Mouse (Mus musculus): ENCODE measurements at regions not wholly inside any gene's neighbourhood (a gene's known extent, or its start where the extent isn't known, plus 50 kb on each side); places are given as distances from the start of the nearest gene placed in this dataset.

DNA sequence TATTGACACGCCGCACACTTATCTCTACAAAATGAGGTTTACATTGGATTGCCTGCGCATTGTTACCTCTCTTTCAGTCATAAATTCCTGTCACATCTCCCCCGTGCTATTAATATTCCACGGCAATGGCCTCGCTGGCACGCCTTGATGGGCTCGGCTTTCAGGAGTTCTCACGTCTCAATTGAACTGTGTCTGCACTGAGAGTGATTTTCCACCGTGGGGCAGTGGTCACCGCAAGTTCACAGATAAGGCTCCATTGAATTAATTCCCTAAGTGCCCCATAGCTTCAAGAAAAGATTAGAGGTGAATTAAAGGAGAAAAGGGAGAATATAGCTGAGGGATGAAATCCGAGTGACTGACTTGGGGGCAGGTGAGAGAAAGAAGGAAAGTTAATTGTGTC is 424.5 kb downstream of the Ajap1 start:
- Histone ChIP-seq H3K36me3 (ENCODE audit: insufficient read depth, low read length) (no peaks in the 10 kb centered on the region), H3K27me3 (ENCODE audit: insufficient read depth, low read length) (no peaks in the 10 kb centered on the region), H3K4me2 (ENCODE audit: low read depth, low read length, poor library complexity, severe bottlenecking) (no peak overlapping the region), H3K27ac (ENCODE audit: low read depth, low read length) (no peak overlapping the region), H3K4me3 (ENCODE audit: low read depth, low read length) (no peak overlapping the region), H3K9me3 (ENCODE audit: low read length) (no peaks in the 10 kb centered on the region), H3K9ac (replicated peaks; ENCODE audit: low read length, poor library complexity, severe bottlenecking) (no peak overlapping the region), H3K4me1 (ENCODE audit: insufficient read depth, low read length) (no peaks in the 10 kb centered on the region)
- ATAC-seq (ENCODE audit: low FRiP score) (no peak), DNase-seq (ENCODE audit: low spot score) (peak; percentile 51)
- TF ChIP-seq CTCF (IDR thresholded peaks at IDR 0.05): peak; percentile 66
- 50% methylated on average over 12 of the region's 12 CpGs for WGBS

DNA sequence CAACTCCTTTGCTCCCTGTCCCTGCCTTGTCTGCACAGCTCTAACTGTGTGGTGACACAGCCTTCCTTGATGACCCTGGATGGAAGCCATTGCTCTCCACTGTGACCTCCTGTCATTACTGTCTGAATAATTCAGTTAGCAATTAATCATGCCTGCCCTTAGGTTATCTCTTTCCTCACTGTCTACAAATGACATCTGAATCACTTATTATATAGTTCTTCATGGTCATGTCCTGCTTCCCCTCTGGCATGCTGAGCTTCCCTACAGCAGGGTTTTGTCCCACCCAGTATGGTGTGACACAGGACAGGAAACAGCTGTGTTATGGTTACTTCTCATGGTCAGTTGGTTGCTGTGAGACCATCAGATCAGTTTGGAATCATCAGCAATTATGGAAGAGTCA is 458.9 kb downstream of the Ajap1 start:
- H3K27me3 ChIP-seq (ENCODE audit: insufficient read depth, low read length): no peaks in the 10 kb centered on the region
- TF ChIP-seq CTCF (IDR thresholded peaks at IDR 0.05): no peak
- H3K9ac ChIP-seq (replicated peaks; ENCODE audit: low read length, poor library complexity, severe bottlenecking): no peak overlapping the region
- no peak overlapping the region for H3K27ac ChIP-seq (ENCODE audit: low read depth, low read length)
- no peak for DNase-seq (ENCODE audit: low spot score)
- H3K4me3 ChIP-seq (ENCODE audit: low read depth, low read length): no peak overlapping the region
- H3K4me1 ChIP-seq (ENCODE audit: insufficient read depth, low read length): no peaks in the 10 kb centered on the region
- no peak for ATAC-seq (ENCODE audit: low FRiP score)
- no peaks in the 10 kb centered on the region for H3K9me3 ChIP-seq (ENCODE audit: low read length)
- H3K36me3 ChIP-seq (ENCODE audit: insufficient read depth, low read length): no peaks in the 10 kb centered on the region
- H3K4me2 ChIP-seq (ENCODE audit: low read depth, low read length, poor library complexity, severe bottlenecking): no peak overlapping the region

DNA sequence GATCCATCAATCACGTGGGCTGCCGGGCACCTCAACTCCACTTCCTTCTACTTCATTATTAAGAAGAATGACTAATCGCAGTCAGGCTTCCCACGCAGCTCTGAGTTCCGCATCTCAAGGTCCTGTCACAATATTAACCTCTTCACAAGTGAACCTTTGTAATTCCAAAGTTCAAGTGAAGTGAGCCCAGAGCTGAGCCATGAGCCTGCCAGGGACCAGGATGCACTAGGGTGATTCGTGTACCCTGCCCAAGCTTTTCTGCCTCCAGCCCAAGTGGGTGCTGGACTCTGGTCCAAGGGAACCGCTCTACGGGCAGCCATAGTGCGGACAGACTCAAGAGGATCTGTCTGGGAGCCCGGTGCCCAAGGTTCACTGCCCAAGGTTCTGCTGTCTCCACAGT is 463.4 kb downstream of the Ajap1 start:
- no peak for TF ChIP-seq CTCF (IDR thresholded peaks at IDR 0.05)
- ATAC-seq (ENCODE audit: low FRiP score): no peak

DNA sequence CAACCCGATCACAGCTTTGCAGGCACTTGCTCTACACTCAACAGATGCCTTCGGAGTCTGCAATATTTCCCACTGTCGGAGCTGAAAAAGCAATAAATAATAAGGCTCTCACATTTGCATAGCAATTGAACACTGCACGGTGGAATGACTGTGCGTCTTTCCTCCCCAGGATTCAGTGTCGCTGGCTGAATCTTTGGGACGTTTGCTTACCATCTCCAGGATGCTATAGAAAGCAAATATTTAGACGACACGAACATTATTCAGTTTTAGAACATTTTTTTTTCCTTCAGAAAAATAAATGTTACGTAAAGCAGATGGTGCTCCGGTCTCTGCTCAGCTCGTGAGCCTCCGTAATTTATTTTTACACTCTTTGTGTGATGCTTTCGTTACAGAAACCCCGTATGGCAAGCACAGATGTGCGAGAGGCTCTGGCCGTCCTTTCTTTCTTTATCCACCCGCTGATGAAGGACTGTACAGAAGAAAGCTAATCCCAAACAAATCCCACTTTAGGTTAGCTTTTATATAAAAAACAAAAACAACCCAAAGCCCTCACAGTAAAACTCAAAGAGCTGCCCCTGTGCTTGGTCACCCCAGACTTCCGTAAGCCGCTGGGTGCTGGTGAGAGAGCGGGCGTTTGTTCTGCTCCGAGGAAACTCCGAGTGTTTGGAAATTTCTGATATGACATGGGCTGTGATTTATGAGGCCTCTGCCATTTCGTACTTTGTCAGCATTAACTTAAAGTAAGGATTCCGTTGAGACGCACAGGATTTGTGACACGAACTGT is 464.3 kb downstream of the Ajap1 start:
- 32% methylated on average over 28 of the region's 28 CpGs for WGBS
- ATAC-seq (ENCODE audit: low FRiP score) (no peak), DNase-seq (ENCODE audit: low spot score) (no peak)
- Histone ChIP-seq H3K4me2 (ENCODE audit: low read depth, low read length, poor library complexity, severe bottlenecking) (peak overlapping the region; percentile 22), H3K9ac (replicated peaks; ENCODE audit: low read length, poor library complexity, severe bottlenecking) (no peak overlapping the region), H3K4me1 (ENCODE audit: insufficient read depth, low read length) (no peaks in the 10 kb centered on the region), H3K9me3 (ENCODE audit: low read length) (no peaks in the 10 kb centered on the region), H3K4me3 (ENCODE audit: low read depth, low read length) (no peak overlapping the region), H3K27me3 (ENCODE audit: insufficient read depth, low read length) (no peaks in the 10 kb centered on the region), H3K27ac (ENCODE audit: low read depth, low read length) (no peak overlapping the region), H3K36me3 (ENCODE audit: insufficient read depth, low read length) (no peaks in the 10 kb centered on the region)
- TF ChIP-seq CTCF (IDR thresholded peaks at IDR 0.05): no peak

More for the DNA sequence above, 463.4 kb downstream of the Ajap1 start:
- Histone ChIP-seq H3K9ac (replicated peaks; ENCODE audit: low read length, poor library complexity, severe bottlenecking) (no peak overlapping the region), H3K27ac (ENCODE audit: low read depth, low read length) (no peak overlapping the region), H3K4me2 (ENCODE audit: low read depth, low read length, poor library complexity, severe bottlenecking) (no peak overlapping the region), H3K4me3 (ENCODE audit: low read depth, low read length) (no peak overlapping the region), H3K27me3 (ENCODE audit: insufficient read depth, low read length) (no peaks in the 10 kb centered on the region), H3K36me3 (ENCODE audit: insufficient read depth, low read length) (no peaks in the 10 kb centered on the region), H3K9me3 (ENCODE audit: low read length) (no peaks in the 10 kb centered on the region), H3K4me1 (ENCODE audit: insufficient read depth, low read length) (no peaks in the 10 kb centered on the region)
- WGBS: 77% methylated on average over 10 of the region's 10 CpGs
- DNase-seq (ENCODE audit: low spot score): no peak

DNA sequence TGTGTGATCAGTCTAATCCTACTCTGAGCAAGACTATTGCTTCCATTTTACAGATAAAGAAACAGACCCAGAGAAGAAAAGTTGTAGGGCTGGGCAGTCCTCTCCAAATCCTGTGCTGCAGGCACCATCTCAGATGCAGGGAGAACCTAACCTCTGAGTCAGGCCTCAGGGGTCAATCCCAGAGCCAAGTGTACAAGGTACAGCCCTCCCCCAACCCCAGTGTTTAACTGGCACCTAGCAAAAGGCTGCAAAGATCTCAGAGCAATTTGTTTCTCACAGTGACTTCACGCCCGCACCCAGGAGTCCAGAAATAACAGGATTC is 464.8 kb downstream of the Ajap1 start:
- DNase-seq (ENCODE audit: low spot score): no peak
- WGBS: 55% methylated on average over 2 of the region's 2 CpGs
- Histone ChIP-seq H3K4me2 (ENCODE audit: low read depth, low read length, poor library complexity, severe bottlenecking) (peak overlapping the region; percentile 22; the same call in 1 of the 2 replicates), H3K36me3 (ENCODE audit: insufficient read depth, low read length) (no peaks in the 10 kb centered on the region), H3K4me3 (ENCODE audit: low read depth, low read length) (no peak overlapping the region), H3K27me3 (ENCODE audit: insufficient read depth, low read length) (no peaks in the 10 kb centered on the region), H3K9ac (replicated peaks; ENCODE audit: low read length, poor library complexity, severe bottlenecking) (no peak overlapping the region), H3K9me3 (ENCODE audit: low read length) (no peaks in the 10 kb centered on the region), H3K4me1 (ENCODE audit: insufficient read depth, low read length) (no peaks in the 10 kb centered on the region), H3K27ac (ENCODE audit: low read depth, low read length) (no peak overlapping the region)
- no peak for ATAC-seq (ENCODE audit: low FRiP score)
- TF ChIP-seq CTCF (IDR thresholded peaks at IDR 0.05): no peak

DNA sequence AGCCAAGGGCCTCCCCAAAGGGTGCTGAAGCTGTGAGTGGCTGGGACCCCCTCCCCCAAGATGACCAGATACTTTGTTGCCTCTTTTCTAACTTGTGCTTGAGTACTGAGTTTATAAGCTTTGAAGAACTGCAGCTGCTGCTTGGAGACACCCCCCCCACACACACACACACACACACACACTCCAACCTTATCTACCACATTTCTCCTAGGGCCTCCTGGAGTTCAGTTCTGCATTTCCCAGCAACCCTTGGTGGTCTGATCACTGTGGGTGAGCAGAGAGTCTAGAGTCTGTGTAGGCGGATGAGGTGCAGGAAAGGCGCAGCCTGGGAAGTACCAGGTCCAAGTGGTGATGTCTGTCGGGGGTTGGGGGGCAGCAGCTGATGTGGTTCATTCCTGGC is 479.3 kb downstream of the Ajap1 start:
- no peaks in the 10 kb centered on the region for H3K27me3 ChIP-seq (ENCODE audit: insufficient read depth, low read length)
- H3K9me3 ChIP-seq (ENCODE audit: low read length): no peaks in the 10 kb centered on the region
- no peak for TF ChIP-seq CTCF (IDR thresholded peaks at IDR 0.05)
- ATAC-seq (ENCODE audit: low FRiP score): no peak
- no peaks in the 10 kb centered on the region for H3K36me3 ChIP-seq (ENCODE audit: insufficient read depth, low read length)
- no peak for DNase-seq (ENCODE audit: low spot score)
- H3K4me3 ChIP-seq (ENCODE audit: low read depth, low read length): no peak overlapping the region
- no peak overlapping the region for H3K9ac ChIP-seq (replicated peaks; ENCODE audit: low read length, poor library complexity, severe bottlenecking)
- H3K4me2 ChIP-seq (ENCODE audit: low read depth, low read length, poor library complexity, severe bottlenecking): no peak overlapping the region
- 78% methylated on average over 3 of the region's 3 CpGs for WGBS
- H3K27ac ChIP-seq (ENCODE audit: low read depth, low read length): no peak overlapping the region
- no peaks in the 10 kb centered on the region for H3K4me1 ChIP-seq (ENCODE audit: insufficient read depth, low read length)
